Mouse (Mus musculus) ovary, postnatal 14 days (tissue): ENCODE data around the gene Ston1.

Experiments used
- DNase-seq: peaks from one replicate; pipeline ENCODE4 v3.0.0; 2022; ENCODE audit warnings: low spot score

Gene Ston1

DNA sequence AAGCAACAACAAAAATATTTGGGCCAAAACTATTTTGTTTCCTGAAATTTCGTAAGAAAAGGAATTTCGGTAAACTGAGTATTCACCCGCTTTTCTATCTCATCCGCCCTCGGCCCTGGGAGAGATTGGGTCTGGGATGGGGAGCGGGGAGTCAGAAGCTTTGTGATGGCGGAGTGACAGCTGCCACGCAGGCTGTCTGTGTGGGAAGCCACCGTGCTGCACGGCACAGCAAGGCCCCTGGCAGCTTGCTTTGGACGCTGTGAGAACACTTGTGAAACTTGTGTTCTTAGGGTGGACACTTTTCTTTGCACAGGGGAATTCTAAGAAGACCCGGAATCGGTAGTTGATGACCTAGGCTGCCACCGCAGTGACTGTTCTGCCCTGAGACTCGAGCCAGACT is 10.1 kb upstream of the Ston1 start:
- DNase-seq, result no peak

DNA sequence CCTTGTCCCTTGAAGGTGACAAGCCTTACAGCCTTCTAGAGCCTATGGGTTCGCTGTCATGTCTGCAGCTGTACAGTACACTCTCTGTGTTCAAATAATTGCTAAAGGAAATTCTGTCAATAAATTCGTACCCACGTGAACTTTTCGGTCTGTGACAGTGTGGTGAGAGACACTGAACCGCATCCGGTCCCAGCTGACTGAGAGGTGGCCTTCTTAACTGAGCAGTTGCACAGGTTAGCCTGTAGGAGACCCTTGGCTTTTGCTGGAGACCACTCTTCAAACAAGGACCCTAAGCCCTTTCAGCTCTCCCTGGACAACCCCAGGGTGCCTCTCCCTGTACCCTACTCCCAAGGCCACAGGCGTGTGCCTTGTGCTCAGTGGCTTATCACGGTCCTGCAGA is 9.3 kb upstream of the Ston1 start:
- no peak for DNase-seq

DNA sequence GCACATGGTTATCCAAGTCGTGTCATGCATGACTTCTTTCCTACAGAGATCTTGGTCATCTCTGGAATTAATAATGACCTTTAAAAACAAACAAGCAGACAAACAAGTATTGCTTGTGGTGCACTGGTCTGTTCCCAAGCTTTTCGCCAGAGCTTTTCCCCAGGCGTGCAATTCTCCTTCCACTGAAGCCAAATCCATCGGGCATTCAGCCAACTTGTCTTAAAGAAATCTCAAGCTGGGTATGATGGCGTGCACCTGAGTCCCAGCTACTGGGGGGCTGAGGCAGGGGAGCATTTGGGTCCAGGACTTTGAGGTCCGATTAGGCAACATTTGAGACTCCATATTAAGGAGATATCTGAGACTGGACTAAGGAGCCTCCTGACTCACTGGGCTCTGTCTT is 7.2 kb upstream of the Ston1 start:
- DNase-seq, result no peak

DNA sequence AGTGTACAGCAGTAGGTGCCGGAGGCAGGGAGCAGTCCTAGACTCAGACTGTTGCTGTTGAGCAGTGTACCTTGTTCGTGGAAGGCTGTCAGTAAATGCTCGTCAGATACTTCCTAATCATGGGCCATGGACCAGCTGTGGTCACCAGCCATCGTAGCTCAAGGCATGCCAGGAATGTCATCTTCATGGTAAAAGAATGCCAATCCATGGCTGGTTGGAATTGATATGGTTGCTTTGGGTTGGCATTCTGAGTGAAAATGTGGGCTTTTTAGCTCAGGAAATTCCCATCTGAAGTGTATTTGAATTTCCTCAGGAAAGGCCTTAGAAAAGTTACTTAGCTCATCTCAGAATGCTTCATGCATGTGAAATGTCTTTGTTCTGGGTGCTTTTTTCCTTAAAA is 2.4 kb upstream of the Ston1 start:
- DNase-seq, result no peak

DNA sequence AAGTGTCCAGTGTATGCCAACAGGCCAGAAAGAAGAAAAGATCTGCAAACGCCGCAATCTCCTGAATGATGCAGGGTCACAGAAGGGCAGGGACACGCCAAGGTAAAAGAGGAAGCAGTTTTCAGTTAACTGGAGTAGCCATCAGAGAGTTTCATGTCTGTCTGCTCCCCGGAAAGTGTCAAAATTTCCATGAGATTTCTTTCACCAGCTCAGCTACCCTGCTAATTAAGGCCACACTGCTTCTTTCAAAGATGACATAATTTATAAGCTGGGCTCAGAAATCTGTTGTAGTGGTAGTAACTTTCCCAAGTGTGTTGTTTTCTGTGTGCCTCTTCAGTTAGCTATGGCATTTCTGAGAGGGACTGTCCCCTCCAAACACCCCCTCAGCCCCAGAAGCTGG is 1.4 kb upstream of the Ston1 start:
- no peak for DNase-seq

DNA sequence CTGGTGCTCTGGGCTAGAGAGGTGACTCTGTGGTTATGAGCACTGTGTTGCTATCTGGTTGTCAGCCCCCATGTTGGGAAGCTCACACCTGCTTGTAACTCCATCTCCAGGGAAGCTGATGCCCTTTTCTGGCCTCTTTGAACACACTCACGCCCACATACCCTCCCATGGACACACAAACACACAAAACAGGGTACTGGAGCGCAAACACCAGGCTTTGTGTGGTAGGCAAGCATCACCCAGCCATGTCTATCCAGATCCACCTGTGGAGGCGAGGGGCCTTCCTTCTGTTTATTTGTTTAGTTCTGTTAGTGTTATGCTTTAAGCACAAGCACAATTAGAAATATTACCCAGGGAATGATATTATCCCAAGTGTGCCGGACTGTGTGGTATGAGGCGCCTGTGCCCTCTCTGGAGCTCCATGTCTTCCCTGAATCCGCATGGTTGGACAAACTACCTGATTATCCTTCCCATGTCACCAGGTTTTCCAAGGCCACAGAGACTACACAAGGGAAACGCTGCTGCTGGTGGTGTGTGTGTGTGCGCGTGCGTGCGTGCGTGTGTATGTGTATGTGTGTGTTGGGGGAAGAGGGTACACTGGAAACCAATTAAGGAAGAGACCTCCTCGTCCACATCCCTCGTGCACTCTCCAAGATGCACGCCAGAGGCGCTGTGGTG is 801 bp upstream of the Ston1 start:
- DNase-seq, result no peak

DNA sequence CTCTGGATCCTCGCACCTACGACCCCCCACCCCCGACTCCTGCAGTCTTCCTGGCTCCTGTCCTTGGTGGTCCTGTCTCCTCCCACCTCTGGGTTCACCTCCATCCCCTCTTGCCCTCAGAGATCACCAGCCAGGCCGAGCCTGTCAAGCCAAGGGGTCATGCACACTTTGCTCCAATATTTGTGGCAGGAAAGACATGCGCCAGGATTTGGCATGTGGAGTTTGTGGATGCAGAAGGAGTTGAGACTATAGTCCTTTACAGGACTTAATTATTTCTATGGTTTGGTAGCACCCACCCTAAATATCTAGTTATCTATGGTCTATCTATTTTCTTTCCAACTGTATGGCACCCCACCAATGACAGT is 554 bp downstream of the Ston1 start:
- no peak for DNase-seq

DNA sequence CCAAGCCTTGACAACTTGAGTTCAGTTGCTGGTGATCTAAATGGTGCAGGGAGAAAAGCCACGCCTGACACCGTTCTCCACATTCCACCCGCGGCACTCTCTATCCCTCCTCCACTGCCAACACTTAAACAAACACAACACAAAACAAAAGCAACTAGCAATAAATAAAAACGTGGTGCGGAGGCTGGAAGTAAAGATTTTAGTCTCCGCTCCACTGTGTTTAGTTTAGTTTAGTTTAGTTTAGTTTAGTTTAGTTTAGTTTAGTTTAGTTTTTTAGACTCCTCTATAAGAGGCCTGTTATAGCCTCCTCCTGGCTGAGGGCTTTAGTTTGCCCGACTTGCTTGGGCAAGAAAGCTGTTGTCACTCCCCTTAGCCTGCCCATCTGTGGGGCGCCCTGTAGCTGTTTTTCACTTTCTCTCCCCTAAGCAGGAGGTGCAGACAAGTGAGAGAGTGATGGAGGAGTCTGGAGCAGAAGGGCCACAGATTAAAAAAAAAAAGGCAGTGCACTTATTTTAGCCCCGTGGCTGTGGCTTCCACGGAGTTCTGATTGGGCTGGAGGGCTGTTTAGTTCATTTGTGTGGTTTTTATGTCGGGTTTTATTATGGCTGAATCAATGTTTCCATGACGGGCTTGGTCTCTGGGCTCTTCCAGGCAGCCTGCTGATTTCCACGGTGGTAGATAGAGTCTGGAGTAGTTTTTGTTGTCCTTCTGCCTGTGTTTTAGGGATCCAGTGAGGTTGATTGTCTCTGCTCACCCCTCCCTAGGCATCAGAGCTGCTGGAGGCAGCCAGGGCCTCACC is 1.3 kb downstream of the Ston1 start:
- no peak for DNase-seq

DNA sequence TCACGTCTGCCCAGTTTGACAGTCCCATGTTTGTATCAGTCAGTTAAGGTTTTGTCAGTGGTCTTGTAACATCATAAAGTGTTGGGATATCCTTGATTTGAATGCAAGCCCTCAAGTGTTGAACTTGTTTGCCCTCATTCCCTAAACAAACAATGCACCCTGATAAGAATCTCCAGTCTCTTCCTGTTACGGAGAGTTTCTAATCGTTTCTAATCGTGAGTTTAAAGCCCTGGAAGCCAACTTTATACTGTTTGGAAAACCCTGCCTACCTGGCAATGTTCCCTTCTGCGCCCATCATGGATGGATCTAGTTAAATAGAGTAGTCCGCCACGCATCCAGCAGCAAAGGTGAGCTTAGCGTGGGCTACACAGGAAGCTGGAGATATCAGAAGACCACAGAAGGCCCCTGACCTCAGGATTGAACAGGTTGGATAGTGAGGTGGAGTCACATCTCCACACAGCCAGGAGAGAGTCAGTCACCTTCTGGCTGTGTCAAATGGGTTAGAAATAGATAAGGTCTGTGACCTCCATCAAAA is 3.1 kb downstream of the Ston1 start:
- no peak for DNase-seq

DNA sequence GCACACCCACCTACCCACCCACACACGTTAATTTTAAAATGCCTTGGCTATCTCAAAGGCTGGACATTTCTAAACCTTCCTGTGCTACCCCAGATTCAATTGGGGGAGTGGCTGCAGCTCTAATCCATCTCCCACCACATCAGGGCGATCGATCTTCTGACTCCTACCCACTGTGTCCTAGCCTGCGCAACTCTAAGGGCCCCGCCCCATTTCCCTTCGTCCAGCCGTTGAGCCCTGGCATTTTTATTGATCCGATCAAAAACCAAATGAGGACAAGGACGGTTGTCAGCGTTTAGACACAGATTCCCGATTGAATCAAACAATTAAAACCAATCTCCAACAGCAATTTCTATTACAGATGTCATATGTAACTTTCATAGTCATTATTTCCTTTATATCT is 6.5 kb downstream of the Ston1 start:
- DNase-seq, result no peak

DNA sequence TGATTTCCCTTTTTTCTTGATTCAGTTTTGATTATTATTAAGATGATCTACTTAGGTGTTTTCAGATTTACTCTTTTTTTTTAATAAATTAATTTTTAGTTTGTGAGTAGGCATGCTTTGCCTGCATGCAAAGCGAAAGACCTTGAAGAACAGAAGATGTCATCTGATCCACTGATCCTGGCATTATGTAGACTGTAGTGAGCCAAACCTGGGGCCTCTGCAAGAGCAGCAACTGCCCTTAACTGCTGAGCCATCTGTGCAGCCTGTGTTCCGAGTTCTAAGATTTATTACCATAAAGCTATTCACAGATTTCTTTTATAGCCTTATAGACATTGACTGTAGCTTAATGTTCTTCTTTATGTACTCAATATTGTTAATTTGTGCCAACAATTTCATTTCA is 8.6 kb downstream of the Ston1 start:
- no peak for DNase-seq

DNA sequence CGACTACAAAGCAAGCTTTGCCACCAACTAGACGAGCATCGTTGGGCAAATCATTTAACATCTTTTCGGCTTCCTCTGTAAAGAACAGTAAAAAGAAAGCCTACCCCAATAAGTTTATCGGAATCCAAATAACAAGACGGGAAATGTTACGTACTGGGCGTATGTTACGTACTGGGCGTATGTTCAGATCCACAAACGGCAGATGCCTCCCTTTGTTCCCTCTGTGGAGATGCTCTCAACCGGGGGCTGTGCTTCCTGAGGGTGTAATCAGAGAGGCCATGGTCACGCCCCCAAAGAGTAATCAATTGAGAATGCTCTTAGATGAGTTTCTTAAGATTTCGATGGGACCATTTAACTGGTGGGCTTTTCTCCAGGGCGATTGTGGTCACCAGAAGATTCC is 11.9 kb downstream of the Ston1 start:
- DNase-seq, result no peak

DNA sequence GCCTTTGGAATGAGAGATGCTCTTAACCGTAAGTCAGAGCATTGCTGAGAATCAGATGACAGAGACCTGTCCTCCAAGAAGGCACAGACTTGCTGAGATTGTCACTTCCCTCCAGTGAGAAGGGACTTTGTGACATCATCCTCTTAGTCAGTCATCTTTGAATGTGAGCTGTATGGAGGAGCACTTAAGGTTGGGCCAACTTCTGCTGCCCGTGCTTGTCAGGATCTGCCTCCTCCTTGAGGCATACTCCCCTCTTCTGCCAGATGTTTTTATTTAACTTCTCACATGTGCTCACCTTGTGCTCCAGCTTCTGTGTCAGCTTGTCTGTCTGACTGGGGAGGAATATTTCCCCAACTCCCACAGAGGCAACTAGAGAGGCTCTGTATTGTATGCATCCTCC is 13.6 kb downstream of the Ston1 start:
- no peak for DNase-seq

DNA sequence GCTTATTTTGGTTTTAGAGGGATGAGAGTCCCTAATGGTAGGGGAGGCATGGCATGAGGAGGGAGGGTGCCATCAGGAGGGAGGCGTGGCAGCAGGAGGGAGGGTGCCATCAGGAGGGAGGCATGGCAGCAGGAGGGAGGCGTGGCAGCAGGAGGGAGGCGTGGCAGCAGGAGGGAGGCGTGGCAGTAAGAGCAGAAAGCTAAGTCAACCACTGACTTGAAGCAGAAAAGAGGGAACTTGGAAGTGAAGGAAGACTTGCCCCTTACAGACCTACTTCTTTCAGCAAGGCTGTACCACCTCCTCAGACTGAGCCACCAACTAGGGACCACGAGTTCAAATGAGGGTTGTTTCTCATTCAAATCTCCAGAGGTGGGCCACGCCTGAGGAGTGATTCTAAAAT is 15.7 kb downstream of the Ston1 start:
- DNase-seq, result no peak

DNA sequence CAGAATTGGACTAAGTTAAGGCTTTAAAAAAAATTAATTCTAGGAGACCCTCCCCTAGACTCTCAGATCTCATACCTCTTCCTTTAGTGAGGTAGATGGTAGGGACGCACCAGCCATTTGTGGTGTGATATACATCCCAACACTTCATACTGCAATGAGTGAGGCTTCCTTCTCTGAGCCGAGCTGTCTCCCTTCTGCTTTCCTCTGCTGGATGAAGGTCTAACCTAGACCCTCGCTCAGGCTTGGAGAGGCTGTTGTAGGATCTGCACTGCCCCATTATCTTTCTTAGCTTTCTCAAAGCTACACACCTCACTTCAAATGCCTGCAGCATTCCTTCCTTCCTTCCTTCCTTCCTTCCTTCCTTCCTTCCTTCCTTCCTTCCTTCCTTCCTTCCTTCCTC is 16.2 kb downstream of the Ston1 start:
- DNase-seq, result no peak

DNA sequence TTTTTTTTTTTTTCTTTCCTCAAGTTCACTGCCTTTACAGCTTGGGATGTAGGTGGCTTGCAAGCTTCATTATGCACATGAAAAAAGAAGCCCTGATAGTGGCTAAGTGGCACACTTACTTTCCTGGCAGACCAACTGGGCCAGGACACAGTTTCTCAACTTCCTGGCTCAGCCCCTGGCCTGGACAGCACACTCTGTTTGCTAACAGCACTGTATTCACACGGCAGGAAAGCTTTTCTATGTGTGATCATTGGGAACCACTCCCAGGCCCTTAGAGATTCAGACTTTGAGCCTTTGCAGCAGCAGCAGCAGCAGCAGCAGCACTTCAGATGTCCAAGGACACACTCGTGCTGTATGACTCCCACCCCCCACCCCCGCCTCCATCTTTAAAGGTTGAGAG is 16.8 kb downstream of the Ston1 start:
- no peak for DNase-seq

DNA sequence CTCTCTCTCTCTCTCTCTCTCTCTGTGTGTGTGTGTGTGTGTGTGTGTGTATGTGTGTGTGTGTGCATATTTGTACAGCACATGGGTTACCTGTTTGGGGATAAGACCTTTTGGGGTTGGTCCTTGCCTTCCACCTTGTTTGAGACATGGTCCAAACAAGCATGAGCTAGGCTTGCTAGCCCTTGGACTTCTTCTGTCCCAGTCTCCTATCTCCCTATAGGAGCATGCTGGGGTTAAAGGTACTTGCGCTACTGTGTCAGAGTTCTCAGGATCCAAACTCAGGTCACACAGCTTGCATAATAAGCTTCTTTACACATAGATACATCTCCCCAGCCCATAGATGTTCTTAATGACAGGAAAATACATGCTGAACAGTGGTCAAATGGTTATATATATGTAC is 17.2 kb downstream of the Ston1 start:
- no peak for DNase-seq

DNA sequence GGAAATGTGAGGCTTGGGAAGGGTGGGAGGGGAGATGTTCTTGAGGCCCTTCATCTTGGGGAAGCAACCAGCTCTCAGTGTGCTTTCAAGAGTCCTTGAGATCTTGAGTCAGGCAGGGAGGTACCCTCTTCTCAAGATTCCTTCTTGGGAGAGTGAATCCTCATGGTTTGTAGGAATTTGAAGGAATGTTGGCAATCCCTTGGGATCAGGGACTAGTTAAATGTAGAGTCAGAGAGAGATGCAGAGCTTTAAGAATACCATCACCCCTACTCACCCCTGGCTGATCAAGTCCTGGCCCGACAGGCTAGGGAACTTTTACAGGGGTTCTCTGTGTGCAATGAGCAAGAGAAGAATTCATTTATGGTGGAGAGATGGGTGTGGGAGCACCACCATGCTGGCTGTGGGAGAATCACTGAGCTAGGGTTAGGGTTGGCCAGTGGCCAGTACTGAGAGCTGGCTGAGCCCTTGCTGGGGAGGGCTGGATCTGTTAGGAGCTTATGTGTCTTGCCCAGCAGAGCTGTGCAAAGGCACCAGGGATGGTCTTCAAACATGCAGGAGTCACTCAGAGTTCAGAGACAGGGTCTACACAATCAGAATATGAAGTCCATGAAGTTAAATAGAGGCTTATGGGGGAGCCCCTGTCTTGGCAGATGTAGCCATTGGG is 18.1 kb downstream of the Ston1 start:
- DNase-seq, result no peak

DNA sequence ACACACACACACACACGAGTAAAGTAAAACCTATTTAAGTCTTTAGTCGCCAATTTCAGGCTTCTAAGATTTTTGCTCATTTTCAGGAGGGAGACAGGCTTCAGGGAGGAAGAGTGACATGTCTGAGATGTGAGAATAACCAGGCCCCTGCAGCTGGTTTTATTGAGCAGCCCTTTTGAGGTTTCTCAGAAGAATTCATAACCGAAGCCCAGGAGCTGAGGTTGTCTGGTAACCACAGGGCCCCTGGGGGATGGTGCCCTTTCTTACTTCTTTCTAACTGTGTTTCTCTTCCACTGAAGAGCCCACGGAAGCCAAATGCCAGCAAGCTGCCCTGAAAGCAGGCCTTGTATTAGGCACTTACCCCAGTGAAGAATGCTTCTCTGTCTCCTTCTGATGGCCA is 23.5 kb downstream of the Ston1 start:
- DNase-seq, result no peak

DNA sequence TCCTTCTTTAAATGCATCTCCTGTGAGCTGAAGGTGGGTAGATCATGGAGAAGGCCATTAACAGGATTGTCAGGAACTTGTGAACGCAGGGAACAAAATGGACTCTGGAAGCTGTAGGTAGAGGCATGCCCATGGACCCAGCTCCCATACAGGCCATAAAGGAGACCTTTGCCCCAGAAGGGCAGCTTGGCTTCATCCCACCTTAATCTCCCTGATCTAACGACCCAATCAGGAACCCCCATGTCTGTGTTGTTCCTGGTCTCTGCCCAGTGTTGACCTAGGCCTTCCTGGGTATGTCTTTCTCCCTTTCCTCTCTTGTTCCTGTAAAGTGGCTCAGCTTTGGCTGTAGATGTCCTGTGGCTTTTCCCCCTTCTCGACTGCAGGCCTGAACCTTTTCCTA is 23.9 kb downstream of the Ston1 start:
- no peak for DNase-seq

DNA sequence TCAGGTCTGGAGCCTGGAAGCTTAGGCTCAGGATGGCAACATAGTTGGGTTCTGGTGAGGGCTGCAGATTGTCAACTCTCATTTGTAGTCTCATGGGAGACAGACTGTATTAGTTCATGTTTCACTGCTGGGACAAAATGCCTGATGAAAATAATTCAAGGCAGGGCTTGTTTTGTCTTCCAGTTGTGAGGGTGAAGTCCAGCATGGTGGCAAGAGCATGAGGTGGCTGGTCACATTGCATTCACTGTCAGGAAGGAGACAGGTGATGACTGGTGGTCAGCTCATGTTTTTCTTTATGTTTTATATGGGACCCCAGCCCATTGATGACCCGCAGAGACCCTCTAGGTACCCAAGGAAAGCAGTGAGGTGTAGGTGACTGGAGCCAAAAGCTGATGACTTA is 25.2 kb downstream of the Ston1 start:
- DNase-seq, result no peak

DNA sequence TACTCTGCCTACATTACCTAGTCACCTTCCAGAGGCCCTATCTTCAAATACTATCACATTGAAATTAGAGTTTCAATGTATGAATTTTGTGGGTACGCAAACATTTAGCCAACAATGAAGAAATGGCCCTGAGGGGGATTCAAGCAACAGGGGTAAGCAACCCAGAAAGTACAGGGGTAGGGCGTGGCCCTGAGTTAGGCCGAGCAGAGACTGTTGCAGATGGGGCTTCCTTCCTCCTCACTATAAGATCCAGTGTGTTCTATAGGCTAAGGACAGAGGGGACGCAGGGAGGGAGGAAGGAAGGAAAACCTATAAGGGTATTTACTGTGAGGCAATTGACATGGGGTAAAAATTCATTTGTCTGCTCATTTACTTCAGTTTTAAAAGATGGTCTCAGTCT is 26.9 kb downstream of the Ston1 start:
- DNase-seq, result no peak

DNA sequence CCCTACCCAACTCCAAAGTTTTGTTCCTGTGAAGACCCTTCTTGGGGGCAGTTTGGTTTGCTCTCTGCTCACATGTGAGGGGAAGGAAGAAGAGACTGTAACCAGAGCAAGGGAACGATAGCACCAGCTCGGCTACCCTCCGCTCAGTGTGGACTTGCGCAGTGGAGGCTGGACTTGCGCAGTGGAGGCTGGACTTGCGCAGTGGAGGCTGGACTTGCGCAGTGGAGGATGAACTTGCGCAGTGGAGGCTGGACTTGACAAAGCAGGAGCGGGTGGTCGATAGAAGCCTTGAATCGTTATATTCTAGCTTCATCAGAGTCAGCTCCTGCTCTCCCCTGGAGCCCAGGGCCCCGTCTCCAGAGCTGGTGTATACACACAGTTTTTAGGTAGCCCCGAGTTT is 27.9 kb downstream of the Ston1 start:
- DNase-seq, result no peak
